Mouse (Mus musculus): Measurements from ENCODE around the gene Serinc3. TPM values are rescaled to one million over a fixed set of nuclear protein-coding genes. Genes with fewer than 3 reads are reported as not detected.

Serinc3 gene
- polyA plus RNA-seq, 1 experiment from 2014 or later = 31.2 TPM

DNA sequence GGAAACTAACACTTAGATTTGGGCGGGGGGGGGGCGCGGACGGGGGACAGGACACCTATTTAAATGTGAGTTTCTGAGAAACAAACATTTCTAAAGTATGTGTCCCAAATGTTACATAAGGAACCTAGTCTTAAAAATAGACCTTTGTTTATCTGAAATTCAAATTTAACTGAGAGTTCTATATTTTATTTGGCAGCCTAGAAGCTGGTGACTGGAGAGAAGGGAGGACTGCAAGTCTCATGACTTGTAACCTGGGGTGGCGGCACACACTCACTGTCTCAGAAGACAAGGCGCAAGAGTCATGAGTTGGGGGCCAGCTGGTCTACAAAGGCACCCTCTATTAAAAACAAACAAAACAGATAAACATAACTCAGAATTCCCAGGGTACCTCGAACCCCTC is 43.9 kb downstream of the Serinc3 start:
- Histone ChIP-seq H3K27ac (replicated peaks) (no peak overlapping the region), H3K9ac (no peak overlapping the region), H3K36me3 (no peaks in the 10 kb centered on the region), H3K9me3 (no peaks in the 10 kb centered on the region), H3K4me2 (no peak overlapping the region), H3K27me3 (no peaks in the 10 kb centered on the region), H3K4me1 (replicated peaks) (peaks cover 20% of the 10 kb centered on the region), H3K4me3 (no peak overlapping the region)
- 90% methylated on average over 7 of the region's 7 CpGs for WGBS
- no peak for ATAC-seq (ENCODE audit: low FRiP score, low read depth)

DNA sequence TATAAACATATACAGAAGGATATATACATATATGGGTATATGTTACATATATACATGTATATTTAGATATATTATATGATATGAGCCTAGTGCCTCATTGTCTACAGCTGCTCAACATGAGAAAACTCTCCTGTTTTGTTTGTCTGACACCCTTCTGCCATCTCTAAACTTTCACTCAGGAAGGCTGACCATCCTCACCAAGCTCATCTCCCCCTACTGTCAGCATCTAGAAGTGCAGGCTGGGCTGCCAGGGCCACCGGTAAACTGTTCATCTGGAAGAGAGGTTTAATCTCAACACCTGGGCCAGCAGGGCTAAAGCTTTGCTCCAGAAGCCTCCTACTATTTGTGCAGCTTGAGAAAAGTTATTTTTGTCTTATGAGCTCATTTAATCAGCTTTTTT is 45.7 kb downstream of the Serinc3 start:
- H3K27ac ChIP-seq (replicated peaks) = no peak overlapping the region
- no peak overlapping the region for H3K4me3 ChIP-seq
- WGBS = 3% methylated on average over 1 of the region's 1 CpGs
- H3K9ac ChIP-seq = no peak overlapping the region
- H3K4me1 ChIP-seq (replicated peaks) = peaks cover 18% of the 10 kb centered on the region
- no peaks in the 10 kb centered on the region for H3K36me3 ChIP-seq
- no peaks in the 10 kb centered on the region for H3K9me3 ChIP-seq
- no peak overlapping the region for H3K4me2 ChIP-seq
- ATAC-seq (ENCODE audit: low FRiP score, low read depth) = no peak
- H3K27me3 ChIP-seq = no peaks in the 10 kb centered on the region

DNA sequence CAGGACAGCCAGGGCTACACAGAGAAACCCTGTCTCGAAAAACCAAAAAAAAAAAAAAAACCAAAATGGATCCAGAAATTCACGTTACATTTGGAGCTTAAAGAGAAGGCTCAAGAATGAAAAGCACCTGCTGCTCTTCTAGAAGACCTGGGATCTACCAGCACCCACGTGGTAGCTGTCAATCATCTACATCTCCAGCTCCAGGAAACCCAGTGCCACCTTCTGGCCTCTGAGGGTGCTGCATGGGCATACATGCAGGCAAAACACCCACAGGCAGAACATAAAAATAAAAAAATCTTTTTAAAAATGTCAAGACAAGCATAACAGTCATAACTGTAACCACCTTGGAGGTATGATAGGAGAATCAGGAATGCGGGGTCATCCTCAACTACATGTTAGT is 47.3 kb downstream of the Serinc3 start:
- no peak overlapping the region for H3K4me2 ChIP-seq
- 58% methylated on average over 4 of the region's 4 CpGs for WGBS
- no peaks in the 10 kb centered on the region for H3K27me3 ChIP-seq
- no peaks in the 10 kb centered on the region for H3K36me3 ChIP-seq
- H3K4me1 ChIP-seq (replicated peaks) = peaks cover 5% of the 10 kb centered on the region
- no peak overlapping the region for H3K4me3 ChIP-seq
- H3K9ac ChIP-seq = no peak overlapping the region
- no peaks in the 10 kb centered on the region for H3K9me3 ChIP-seq
- no peak for ATAC-seq (ENCODE audit: low FRiP score, low read depth)
- H3K27ac ChIP-seq (replicated peaks) = no peak overlapping the region

DNA sequence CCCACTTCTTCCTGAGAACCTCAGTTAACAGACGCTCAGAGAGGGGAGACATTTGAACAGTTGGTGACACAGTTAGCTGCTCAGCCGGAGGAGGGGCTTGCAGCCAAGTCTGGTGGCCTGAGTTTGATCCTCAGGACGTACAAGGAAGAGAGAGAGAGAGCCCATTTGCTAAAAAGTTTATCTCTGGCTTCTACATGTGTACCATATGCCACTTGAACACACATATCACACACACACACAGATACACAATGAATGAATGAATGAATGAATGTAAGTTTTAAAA is 48.1 kb downstream of the Serinc3 start:
- Histone ChIP-seq H3K27ac (replicated peaks) (no peak overlapping the region), H3K27me3 (no peaks in the 10 kb centered on the region), H3K4me3 (no peak overlapping the region), H3K9me3 (no peaks in the 10 kb centered on the region), H3K36me3 (no peaks in the 10 kb centered on the region), H3K4me2 (no peak overlapping the region), H3K9ac (no peak overlapping the region), H3K4me1 (replicated peaks) (peaks cover 3% of the 10 kb centered on the region)
- ATAC-seq (ENCODE audit: low FRiP score, low read depth) = no peak
- 69% methylated on average over 3 of the region's 3 CpGs for WGBS

DNA sequence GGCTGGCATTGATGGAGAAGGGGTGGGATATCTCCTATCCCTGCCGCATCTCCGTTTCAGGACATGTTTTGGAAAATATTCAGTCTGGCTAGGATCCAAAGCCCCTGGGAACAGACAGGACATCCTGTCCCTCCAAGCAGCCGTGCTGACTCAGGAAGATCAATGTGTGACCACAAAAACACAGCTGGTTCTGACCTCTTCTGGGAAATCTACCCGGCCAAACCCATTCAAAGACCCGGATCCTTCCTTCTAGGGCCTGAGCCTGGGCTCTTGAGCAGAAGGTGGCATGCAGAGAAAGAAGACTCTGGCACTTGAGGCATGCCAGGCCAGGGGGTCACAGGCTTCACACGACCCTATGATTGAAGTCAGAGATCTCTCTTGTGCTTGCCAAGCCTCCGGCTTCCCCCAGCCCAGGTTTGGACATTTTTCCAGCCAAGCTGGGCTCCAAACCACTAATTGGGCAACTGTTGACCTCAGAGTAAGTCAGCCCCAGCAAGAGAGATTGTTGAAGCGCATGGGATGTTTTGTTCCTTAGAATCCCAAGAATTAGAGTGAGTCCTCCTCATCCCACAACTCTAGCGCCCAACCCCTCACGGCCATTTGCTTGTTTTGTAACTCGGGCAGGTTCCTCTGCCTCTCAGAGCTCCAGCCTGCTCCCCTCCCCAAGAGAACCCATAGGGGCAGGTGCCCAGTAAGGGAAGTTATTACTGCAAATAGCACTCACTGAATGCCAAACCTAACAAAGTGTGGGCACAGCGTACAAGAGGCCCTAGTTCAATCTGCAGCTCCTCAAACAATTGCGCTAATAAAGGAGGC is 48.7 kb downstream of the Serinc3 start:
- Histone ChIP-seq H3K27me3 (no peaks in the 10 kb centered on the region), H3K9ac (no peak overlapping the region), H3K9me3 (no peaks in the 10 kb centered on the region), H3K4me3 (no peak overlapping the region), H3K36me3 (no peaks in the 10 kb centered on the region), H3K27ac (replicated peaks) (no peak overlapping the region; the same call in 1 of the 2 replicates), H3K4me2 (no peak overlapping the region), H3K4me1 (replicated peaks) (no peaks in the 10 kb centered on the region)
- 77% methylated on average over 13 of the region's 13 CpGs for WGBS
- ATAC-seq (ENCODE audit: low FRiP score, low read depth) = no peak

DNA sequence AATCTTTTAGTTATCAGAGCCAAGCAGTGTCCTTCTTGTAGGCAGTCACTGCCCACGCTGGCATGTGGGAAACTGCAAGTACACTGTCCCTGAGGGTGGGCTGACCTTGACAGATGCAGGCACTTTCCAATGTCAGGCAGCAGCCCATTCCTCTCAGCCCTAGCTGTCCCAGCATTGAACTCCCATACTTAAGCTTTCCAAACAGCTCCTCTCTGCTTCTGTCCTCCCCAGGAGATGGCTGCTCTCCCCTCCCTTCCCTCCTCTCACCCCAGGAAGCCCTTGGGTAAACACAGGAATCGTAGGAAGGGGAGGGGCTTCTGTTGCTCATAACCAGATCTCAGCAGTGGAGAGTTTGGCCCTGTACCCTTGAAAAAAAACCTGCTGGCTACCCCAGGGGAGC is 49.8 kb downstream of the Serinc3 start:
- Histone ChIP-seq H3K4me3 (no peak overlapping the region), H3K4me2 (no peak overlapping the region), H3K27me3 (no peaks in the 10 kb centered on the region), H3K9me3 (no peaks in the 10 kb centered on the region), H3K4me1 (replicated peaks) (no peaks in the 10 kb centered on the region), H3K27ac (replicated peaks) (no peak overlapping the region), H3K9ac (no peak overlapping the region), H3K36me3 (no peaks in the 10 kb centered on the region)
- 25% methylated on average over 2 of the region's 2 CpGs for WGBS
- ATAC-seq (ENCODE audit: low FRiP score, low read depth) = no peak

DNA sequence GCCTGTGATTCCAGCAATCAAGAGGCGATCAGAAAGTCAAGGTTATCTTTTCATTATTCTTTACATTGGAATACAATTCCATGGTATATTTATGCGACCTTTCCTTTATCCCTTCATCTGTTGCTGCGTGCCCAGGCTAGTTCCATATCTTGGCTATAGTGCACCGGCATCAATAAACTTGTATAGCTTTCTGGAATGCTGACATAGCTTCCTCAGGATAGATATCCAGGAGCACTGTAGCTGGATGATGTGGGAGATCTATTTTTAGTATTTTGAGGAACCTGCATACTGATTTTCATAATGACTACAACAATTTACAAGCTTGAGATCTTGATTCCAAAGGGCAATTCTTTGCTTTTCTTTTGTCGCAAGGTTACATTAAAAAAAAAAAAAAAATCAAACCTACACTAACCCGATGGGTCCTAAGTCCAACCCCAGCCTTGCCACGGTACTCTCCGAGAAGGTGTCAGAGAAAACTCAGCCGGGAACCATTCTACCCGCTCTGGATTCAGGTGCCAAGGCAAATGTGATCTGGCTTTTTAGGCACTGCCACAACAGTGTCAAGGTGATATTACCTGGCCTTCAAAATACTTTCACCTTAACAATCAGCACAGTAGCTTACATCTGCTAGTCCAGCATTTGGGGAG is 51.2 kb downstream of the Serinc3 start:
- H3K4me2 ChIP-seq = no peak overlapping the region
- H3K4me1 ChIP-seq (replicated peaks) = no peaks in the 10 kb centered on the region
- no peaks in the 10 kb centered on the region for H3K9me3 ChIP-seq
- H3K36me3 ChIP-seq = no peaks in the 10 kb centered on the region
- H3K9ac ChIP-seq = no peak overlapping the region
- no peak overlapping the region for H3K4me3 ChIP-seq
- no peak overlapping the region for H3K27ac ChIP-seq (replicated peaks)
- no peaks in the 10 kb centered on the region for H3K27me3 ChIP-seq
- 91% methylated on average over 10 of the region's 10 CpGs for WGBS
- no peak for ATAC-seq (ENCODE audit: low FRiP score, low read depth)

DNA sequence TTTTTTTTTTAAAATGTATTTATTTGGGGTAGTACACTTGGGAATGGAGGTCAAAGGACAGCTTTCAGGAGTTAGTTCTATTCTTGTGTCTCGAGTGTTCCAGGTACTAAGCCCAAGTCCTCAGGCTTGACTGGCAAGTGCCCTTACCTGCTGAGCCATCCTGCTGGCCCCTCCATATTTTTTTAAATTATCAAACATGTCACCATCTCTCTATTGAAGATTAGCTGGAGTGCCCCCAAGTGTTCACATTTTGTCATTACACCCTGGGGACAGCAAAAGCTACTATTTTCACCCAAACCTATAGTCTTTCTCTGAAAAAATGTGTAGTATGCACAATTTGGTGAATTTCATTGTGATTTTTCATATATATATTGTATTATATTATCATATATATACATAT is 52.8 kb downstream of the Serinc3 start:
- no peaks in the 10 kb centered on the region for H3K4me1 ChIP-seq (replicated peaks)
- H3K27me3 ChIP-seq = no peaks in the 10 kb centered on the region
- no peak overlapping the region for H3K4me3 ChIP-seq
- no peak for ATAC-seq (ENCODE audit: low FRiP score, low read depth)
- WGBS = 66% methylated on average over 1 of the region's 1 CpGs
- H3K27ac ChIP-seq (replicated peaks) = no peak overlapping the region
- H3K9me3 ChIP-seq = no peaks in the 10 kb centered on the region
- H3K9ac ChIP-seq = no peak overlapping the region
- H3K36me3 ChIP-seq = no peaks in the 10 kb centered on the region
- no peak overlapping the region for H3K4me2 ChIP-seq

DNA sequence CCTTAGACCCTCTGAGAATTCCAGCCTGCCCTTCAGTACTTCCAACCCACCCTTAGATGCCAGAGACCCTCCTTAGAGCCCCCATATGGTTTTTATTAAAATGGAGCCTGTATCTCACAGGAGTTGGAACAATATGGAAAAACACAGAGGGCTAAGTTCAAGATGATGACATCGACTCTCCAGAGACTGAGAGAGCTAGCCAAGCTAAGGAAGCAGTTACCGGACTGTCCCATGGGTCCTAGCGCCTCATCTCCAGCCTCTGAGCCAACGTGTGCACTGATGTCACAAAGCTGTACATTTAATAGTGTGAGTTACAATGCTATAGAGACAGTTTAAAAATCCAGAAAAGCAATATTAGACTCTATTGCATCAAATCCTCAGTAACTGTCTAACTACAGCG is 53.9 kb downstream of the Serinc3 start:
- no peak overlapping the region for H3K4me3 ChIP-seq
- H3K9me3 ChIP-seq = no peaks in the 10 kb centered on the region
- no peak overlapping the region for H3K4me2 ChIP-seq
- no peaks in the 10 kb centered on the region for H3K27me3 ChIP-seq
- 73% methylated on average over 5 of the region's 5 CpGs for WGBS
- H3K4me1 ChIP-seq (replicated peaks) = no peaks in the 10 kb centered on the region; the same call in 1 of the 2 replicates
- no peak overlapping the region for H3K9ac ChIP-seq
- no peaks in the 10 kb centered on the region for H3K36me3 ChIP-seq
- H3K27ac ChIP-seq (replicated peaks) = no peak overlapping the region
- no peak for ATAC-seq (ENCODE audit: low FRiP score, low read depth)

DNA sequence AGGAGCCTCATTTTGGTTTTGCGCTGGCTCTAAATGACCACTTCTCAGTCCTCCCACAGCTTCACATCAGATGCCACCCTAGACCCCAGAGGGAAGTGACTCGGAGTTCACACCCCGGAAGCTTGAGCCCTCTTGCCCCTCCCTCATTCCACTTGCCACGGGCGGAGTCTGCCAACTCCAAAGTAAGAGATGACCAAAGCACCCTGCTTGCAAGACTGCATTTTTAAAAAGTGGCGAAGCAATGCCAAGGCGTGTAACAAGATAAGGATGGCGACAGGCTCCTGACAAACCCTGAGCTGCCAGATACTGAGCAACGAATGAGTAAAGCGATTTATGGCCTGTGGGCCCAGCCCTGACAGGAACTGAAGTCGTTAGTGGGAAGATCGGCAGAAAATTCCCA is 54.7 kb downstream of the Serinc3 start:
- H3K9me3 ChIP-seq = no peaks in the 10 kb centered on the region
- no peak overlapping the region for H3K9ac ChIP-seq
- H3K4me2 ChIP-seq = no peak overlapping the region
- no peaks in the 10 kb centered on the region for H3K36me3 ChIP-seq
- WGBS = 73% methylated on average over 12 of the region's 12 CpGs
- H3K27ac ChIP-seq (replicated peaks) = no peak overlapping the region
- no peaks in the 10 kb centered on the region; the same call in 1 of the 2 replicates for H3K4me1 ChIP-seq (replicated peaks)
- ATAC-seq (ENCODE audit: low FRiP score, low read depth) = no peak
- no peaks in the 10 kb centered on the region for H3K27me3 ChIP-seq
- H3K4me3 ChIP-seq = no peak overlapping the region

DNA sequence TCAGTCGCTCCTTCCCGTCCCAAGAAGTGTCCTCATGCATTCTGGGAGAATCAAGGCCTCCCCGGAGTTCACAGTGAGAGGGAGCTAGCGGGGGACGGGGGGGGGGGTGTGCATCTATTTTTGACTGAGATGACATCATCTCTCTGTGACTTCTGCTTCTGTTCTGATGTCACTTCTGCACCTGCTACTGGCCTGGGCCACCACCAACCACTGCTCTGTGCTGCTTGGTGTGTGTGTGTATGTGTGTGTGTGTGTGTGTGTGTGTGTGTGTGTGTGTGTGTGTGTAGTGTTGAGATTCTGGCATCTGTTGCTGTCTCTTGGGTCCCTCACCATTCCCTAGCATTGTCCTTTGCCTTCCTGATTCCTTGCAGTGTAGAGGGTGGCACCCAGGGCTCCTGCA is 57.4 kb downstream of the Serinc3 start:
- no peaks in the 10 kb centered on the region for H3K36me3 ChIP-seq
- 79% methylated on average over 5 of the region's 5 CpGs for WGBS
- no peak overlapping the region for H3K4me3 ChIP-seq

DNA sequence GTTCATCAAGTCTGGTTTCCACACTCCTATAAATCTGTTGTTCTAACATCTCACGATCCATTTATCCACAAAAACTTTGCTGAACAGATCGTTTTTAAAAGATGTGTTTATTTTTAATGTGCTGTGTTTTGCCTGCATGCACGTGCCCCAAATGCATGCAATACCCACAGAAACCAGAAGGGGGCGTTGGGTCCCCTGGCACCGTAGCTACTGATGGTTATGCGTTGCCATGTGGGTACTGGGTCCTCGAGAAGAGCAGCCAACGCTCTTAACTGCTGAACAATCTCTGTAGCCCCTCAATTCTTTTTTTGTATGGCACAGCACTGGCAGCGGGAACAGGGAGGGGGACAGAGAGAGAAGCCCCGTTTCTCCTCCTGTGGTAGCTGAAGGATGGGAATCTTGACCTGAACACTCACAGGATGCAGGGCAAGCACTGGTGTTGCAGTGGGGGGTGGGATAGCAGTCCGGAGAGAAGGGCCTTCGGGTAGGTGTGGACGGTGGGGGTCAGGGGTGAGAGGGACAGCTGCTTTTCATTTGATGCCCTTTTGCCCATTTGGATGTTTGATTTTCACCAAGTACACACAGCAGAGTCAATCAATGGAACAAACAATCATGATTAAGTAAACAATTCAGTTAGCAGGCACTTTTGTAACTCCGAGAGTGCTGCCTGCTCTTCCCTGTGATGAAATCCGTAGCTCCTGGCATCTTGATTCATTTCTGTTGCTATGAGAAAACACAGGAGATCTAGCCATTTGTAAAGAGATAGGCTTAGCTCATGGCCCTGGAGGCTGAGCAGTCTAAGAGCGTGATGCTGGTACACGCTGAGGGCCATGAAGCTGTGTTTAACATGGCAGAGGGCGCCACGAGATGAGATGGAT is 58.3 kb downstream of the Serinc3 start:
- ATAC-seq (ENCODE audit: low FRiP score, low read depth) = no peak
- no peak overlapping the region for H3K4me3 ChIP-seq
- H3K27me3 ChIP-seq = no peaks in the 10 kb centered on the region
- no peak overlapping the region for H3K9ac ChIP-seq
- H3K9me3 ChIP-seq = no peaks in the 10 kb centered on the region
- no peak overlapping the region for H3K27ac ChIP-seq (replicated peaks)
- H3K4me1 ChIP-seq (replicated peaks) = no peaks in the 10 kb centered on the region; the same call in 1 of the 2 replicates
- 47% methylated on average over 19 of the region's 19 CpGs for WGBS
- H3K4me2 ChIP-seq = no peak overlapping the region
- no peaks in the 10 kb centered on the region for H3K36me3 ChIP-seq

More for the DNA sequence above, 57.4 kb downstream of the Serinc3 start:
- Histone ChIP-seq H3K9ac (no peak overlapping the region), H3K27me3 (no peaks in the 10 kb centered on the region), H3K9me3 (no peaks in the 10 kb centered on the region), H3K27ac (replicated peaks) (no peak overlapping the region), H3K4me2 (no peak overlapping the region), H3K4me1 (replicated peaks) (no peaks in the 10 kb centered on the region; the same call in 1 of the 2 replicates)
- no peak for ATAC-seq (ENCODE audit: low FRiP score, low read depth)

Data from hindbrain, embryonic 15.5 days (tissue).